Mouse (Mus musculus) heart, embryonic 16.5 days (tissue): ENCODE results near the gene Chrne. TPM values are rescaled to one million over a fixed set of nuclear protein-coding genes. Genes with fewer than 3 reads are reported as not detected.

Experiments
- ATAC-seq: fragments of 200-750 bp; cut with Nextera tagmentation; replicated peaks from 2 replicates; pipeline ENCODE4 v1.8.0; 2017; ENCODE audit warnings: moderate number of reproducible peaks; ENCODE audit not compliant: insufficient read depth, low FRiP score; ENCODE audit errors: extremely low read depth
- H3K27ac ChIP-seq: fragments of 300-500 bp; sonication (generic); 2 replicates; pipeline ENCODE4 v1.5.1; 2014; ENCODE audit warnings: mild to moderate bottlenecking, low read length, control low read depth, moderate library complexity
- H3K27me3 ChIP-seq: fragments of 300-500 bp; sonication (generic); 2 replicates; pipeline ENCODE4 v1.6.1; 2014; ENCODE audit warnings: low read length, mixed read lengths; ENCODE audit not compliant: control insufficient read depth, insufficient read depth
- H3K36me3 ChIP-seq: fragments of 300-500 bp; sonication (generic); 2 replicates; pipeline ENCODE4 v1.6.1; 2014; ENCODE audit not compliant: control insufficient read depth, insufficient read depth
- H3K4me1 ChIP-seq: fragments of 300-500 bp; sonication (generic); 2 replicates; pipeline ENCODE4 v1.6.1; 2014; ENCODE audit warnings: low read length, mixed read lengths; ENCODE audit not compliant: control insufficient read depth, insufficient read depth
- H3K4me2 ChIP-seq: fragments of 300-500 bp; sonication (generic); 2 replicates; pipeline ENCODE4 v1.6.1; 2014; ENCODE audit warnings: low read depth, mild to moderate bottlenecking, control low read depth, low read length
- H3K4me3 ChIP-seq: fragments of 300-500 bp; sonication (generic); 2 replicates; pipeline ENCODE4 v1.5.1; 2014; ENCODE audit warnings: mild to moderate bottlenecking, control low read depth, low read length
- H3K9ac ChIP-seq: fragments of 300-500 bp; sonication (generic); 2 replicates; pipeline ENCODE4 v1.6.1; 2014; ENCODE audit warnings: low read length, control low read depth
- H3K9me3 ChIP-seq: fragments of 300-500 bp; sonication (generic); replicated peaks from 2 replicates; pipeline ENCODE4 v1.6.1; 2016; ENCODE audit warnings: low read length; ENCODE audit not compliant: control insufficient read depth
- WGBS: fragments of 180-500 bp; shearing (Covaris S2); extraction: QIAGEN DNeasy Blood & Tissue Kit; methylation state at CpG from one replicate; pipeline ENCODE4 v1.1.7; 2014; 5-methylcytosine and 5-hydroxymethylcytosine counted together
- polyA plus RNA-seq: library from polyadenylated mRNA; unstranded; fragments of >200 nt; fragmentation: Nextera tagmentation; extraction: Ambion mirVana; gene quantifications from 2 replicates; pipeline ENCODE4 v1.2.1, GENCODE M21; 2015

The Chrne gene
- polyA plus RNA-seq: not detected in 2 replicates

GRCm38 (mm10) chr11:70619101-70619500 is at the start of gene Chrne:
Chrne (minus strand) TSS chr11:70619216.
- no peak for ATAC-seq
- WGBS: 25% methylated on average over 1 of the region's 1 CpGs
- no peak within 1 kb of the TSS for H3K9ac ChIP-seq
- H3K4me3 ChIP-seq: no peak within 1 kb of the TSS
- H3K4me1 ChIP-seq: peaks cover 15% of the 10 kb centered on the region
- H3K9me3 ChIP-seq: no peaks in the 10 kb centered on the region
- no peaks in the 10 kb centered on the region for H3K36me3 ChIP-seq
- no peak within 1 kb of the TSS for H3K27ac ChIP-seq
- H3K4me2 ChIP-seq: no peak within 1 kb of the TSS
- peaks cover 5% of the 10 kb centered on the region; the same call in 1 of the 2 replicates for H3K27me3 ChIP-seq

GRCm38 (mm10) chr11:70668335-70668770 is 49.3 kb upstream of the Chrne start:
- ATAC-seq: peak; percentile 18
- 2% methylated on average over 15 of the region's 15 CpGs for WGBS
- peak overlapping the region; percentile 68 for H3K4me3 ChIP-seq
- no peaks in the 10 kb centered on the region for H3K9me3 ChIP-seq
- peak overlapping the region; percentile 91 for H3K4me2 ChIP-seq
- H3K36me3 ChIP-seq: peaks cover 25% of the 10 kb centered on the region
- peak overlapping the region; percentile 89 for H3K27ac ChIP-seq
- H3K27me3 ChIP-seq: no peaks in the 10 kb centered on the region
- H3K4me1 ChIP-seq: peaks cover 13% of the 10 kb centered on the region
- H3K9ac ChIP-seq: peak overlapping the region; percentile 78

GRCm38 (mm10) chr11:70667271-70668150 is 48.5 kb upstream of the Chrne start:
- H3K36me3 ChIP-seq: peaks cover 32% of the 10 kb centered on the region
- no peaks in the 10 kb centered on the region for H3K27me3 ChIP-seq
- H3K9ac ChIP-seq: peak overlapping the region; percentile 78
- peak overlapping the region; percentile 68 for H3K4me3 ChIP-seq
- H3K4me1 ChIP-seq: peaks cover 18% of the 10 kb centered on the region
- ATAC-seq: no peak
- WGBS: 63% methylated on average over 14 of the region's 14 CpGs
- H3K27ac ChIP-seq: peak overlapping the region; percentile 89
- peak overlapping the region; percentile 91 for H3K4me2 ChIP-seq
- no peaks in the 10 kb centered on the region for H3K9me3 ChIP-seq

- Histone ChIP-seq H3K27me3 (no peaks in the 10 kb centered on the region), H3K4me3 (no peak overlapping the region), H3K27ac (no peak overlapping the region), H3K9ac (no peak overlapping the region), H3K36me3 (peaks cover 36% of the 10 kb centered on the region), H3K9me3 (no peaks in the 10 kb centered on the region), H3K4me1 (peaks cover 18% of the 10 kb centered on the region), H3K4me2 (no peak overlapping the region)
- ATAC-seq: no peak
- WGBS: 96% methylated on average over 8 of the region's 8 CpGs
Observed at GRCm38 (mm10) chr11:70666687-70667086, 47.7 kb upstream of the Chrne start.

GRCm38 (mm10) chr11:70664741-70665140 is 45.7 kb upstream of the Chrne start:
- no peaks in the 10 kb centered on the region for H3K9me3 ChIP-seq
- H3K27me3 ChIP-seq: no peaks in the 10 kb centered on the region
- no peak overlapping the region for H3K4me3 ChIP-seq
- no peak overlapping the region for H3K27ac ChIP-seq
- ATAC-seq: no peak
- WGBS: 91% methylated on average over 9 of the region's 9 CpGs
- H3K36me3 ChIP-seq: peaks cover 39% of the 10 kb centered on the region
- H3K4me1 ChIP-seq: peaks cover 18% of the 10 kb centered on the region
- no peak overlapping the region for H3K4me2 ChIP-seq
- H3K9ac ChIP-seq: no peak overlapping the region

GRCm38 (mm10) chr11:70663957-70664356 is 44.9 kb upstream of the Chrne start:
- WGBS: 82% methylated on average over 6 of the region's 6 CpGs
- no peak overlapping the region for H3K9ac ChIP-seq
- H3K27me3 ChIP-seq: no peaks in the 10 kb centered on the region
- H3K4me2 ChIP-seq: no peak overlapping the region
- peak overlapping the region; percentile 30 for H3K27ac ChIP-seq
- H3K4me3 ChIP-seq: no peak overlapping the region
- H3K4me1 ChIP-seq: peaks cover 24% of the 10 kb centered on the region
- H3K9me3 ChIP-seq: no peaks in the 10 kb centered on the region
- peaks cover 42% of the 10 kb centered on the region for H3K36me3 ChIP-seq
- no peak for ATAC-seq

GRCm38 (mm10) chr11:70663101-70663500 is 44.1 kb upstream of the Chrne start:
- no peak for ATAC-seq
- peak overlapping the region; percentile 33 for H3K27ac ChIP-seq
- no peak overlapping the region for H3K4me2 ChIP-seq
- H3K9ac ChIP-seq: no peak overlapping the region
- peaks cover 42% of the 10 kb centered on the region for H3K36me3 ChIP-seq
- peaks cover 30% of the 10 kb centered on the region for H3K4me1 ChIP-seq
- whole genome bisulfite sequencing: 68% methylated on average over 8 of the region's 8 CpGs
- H3K27me3 ChIP-seq: no peaks in the 10 kb centered on the region
- no peaks in the 10 kb centered on the region for H3K9me3 ChIP-seq
- no peak overlapping the region for H3K4me3 ChIP-seq

- peaks cover 24% of the 10 kb centered on the region for H3K4me1 ChIP-seq
- no peak for ATAC-seq
- H3K36me3 ChIP-seq: peaks cover 34% of the 10 kb centered on the region
Observed at GRCm38 (mm10) chr11:70660571-70660970, 41.6 kb upstream of the Chrne start.

GRCm38 (mm10) chr11:70658942-70659341 is 39.9 kb upstream of the Chrne start:
- Histone ChIP-seq H3K4me3 (peak overlapping the region; percentile 74), H3K36me3 (peaks cover 22% of the 10 kb centered on the region), H3K27me3 (no peaks in the 10 kb centered on the region), H3K4me1 (peaks cover 24% of the 10 kb centered on the region), H3K27ac (peak overlapping the region; percentile 96; the same call in 1 of the 2 replicates), H3K9ac (peak overlapping the region; percentile 78), H3K9me3 (no peaks in the 10 kb centered on the region), H3K4me2 (peak overlapping the region; percentile 92)
- WGBS: 62% methylated on average over 8 of the region's 8 CpGs
- no peak for ATAC-seq

More at GRCm38 (mm10) chr11:70660571-70660970, 41.6 kb upstream of the Chrne start:
- Histone ChIP-seq H3K9ac (no peak overlapping the region), H3K27me3 (no peaks in the 10 kb centered on the region), H3K27ac (no peak overlapping the region), H3K9me3 (no peaks in the 10 kb centered on the region), H3K4me3 (no peak overlapping the region), H3K4me2 (no peak overlapping the region)
- 87% methylated on average over 8 of the region's 8 CpGs for WGBS
